Mouse (Mus musculus) lung, embryonic 14.5 days (tissue): ENCODE measurements around the gene 1600014C23Rik. TPM values are rescaled to one million over a fixed set of nuclear protein-coding genes. Genes with fewer than 3 reads are reported as not detected.

Experiments
- ATAC-seq: fragments of 200-750 bp; cut with Nextera tagmentation; 2 replicates; pipeline ENCODE4 v1.8.0; 2017; ENCODE audit warnings: mild to moderate bottlenecking, moderate TSS enrichment, moderate library complexity; ENCODE audit not compliant: insufficient read depth
- DNase-seq: peaks from one replicate; pipeline ENCODE4 v3.0.0-alpha.2; 2015
- H3K27ac ChIP-seq: fragments of 300-500 bp; sonication (generic); 2 replicates; pipeline ENCODE4 v1.5.1; 2014; ENCODE audit warnings: low read depth, mild to moderate bottlenecking, moderate library complexity
- H3K27me3 ChIP-seq: fragments of 300-500 bp; sonication (generic); 2 replicates; pipeline ENCODE4 v1.6.1; 2014; ENCODE audit warnings: low read length, control low read depth; ENCODE audit not compliant: insufficient read depth
- H3K36me3 ChIP-seq: fragments of 300-500 bp; sonication (generic); 2 replicates; pipeline ENCODE4 v1.6.1; 2014; ENCODE audit warnings: control low read depth; ENCODE audit not compliant: insufficient read depth
- H3K4me1 ChIP-seq: fragments of 300-500 bp; sonication (generic); 2 replicates; pipeline ENCODE4 v1.6.1; 2014; ENCODE audit warnings: antibody characterized with exemption, control low read depth; ENCODE audit not compliant: insufficient read depth
- H3K4me2 ChIP-seq: fragments of 300-500 bp; sonication (generic); 2 replicates; pipeline ENCODE4 v1.6.1; 2014; ENCODE audit warnings: mild to moderate bottlenecking
- H3K4me3 ChIP-seq: fragments of 300-500 bp; sonication (generic); 2 replicates; pipeline ENCODE4 v1.5.1; 2014; ENCODE audit warnings: low read depth, low read length
- H3K9ac ChIP-seq: fragments of 300-500 bp; sonication (generic); 2 replicates; pipeline ENCODE4 v1.6.1; 2014
- H3K9me3 ChIP-seq: fragments of 300-500 bp; sonication (generic); 2 replicates; pipeline ENCODE4 v1.6.1; 2016; ENCODE audit warnings: low read depth, low read length, control low read depth
- CTCF ChIP-seq: IDR thresholded peaks from 2 replicates; pipeline ENCODE4 v1.5.1; 2016; ENCODE audit warnings: antibody characterized with exemption, low read depth
- WGBS: fragments of 180-500 bp; shearing (Covaris S2); extraction: QIAGEN DNeasy Blood & Tissue Kit; methylation state at CpG from one replicate; pipeline ENCODE4 v1.1.7; 2014; 5-methylcytosine and 5-hydroxymethylcytosine counted together
- polyA plus RNA-seq: library from polyadenylated mRNA; unstranded; fragments of >200 nt; fragmentation: Nextera tagmentation; extraction: Ambion mirVana; gene quantifications from 2 replicates; pipeline ENCODE4 v1.2.1, GENCODE M21; 2014

Gene 1600014C23Rik
- polyA plus RNA-seq, 1 experiment from 2014 or later = not detected

- Histone ChIP-seq H3K27me3 (no peaks in the 10 kb centered on the region), H3K36me3 (no peaks in the 10 kb centered on the region), H3K27ac (peak overlapping the region; percentile 66), H3K9ac (no peak overlapping the region), H3K9me3 (no peaks in the 10 kb centered on the region), H3K4me1 (peaks cover 19% of the 10 kb centered on the region), H3K4me3 (no peak overlapping the region), H3K4me2 (no peak overlapping the region)
- ATAC-seq = no peak
- WGBS = 27% methylated on average over 6 of the region's 6 CpGs
- DNase-seq = peak; percentile 69
- TF ChIP-seq CTCF = no peak
Observed at GRCm38 (mm10) chr17:45770441-45770840, 36.8 kb upstream of the 1600014C23Rik start.

GRCm38 (mm10) chr17:45769821-45770220, 36.2 kb upstream of the 1600014C23Rik start:
- Histone ChIP-seq H3K36me3 (no peaks in the 10 kb centered on the region), H3K27ac (peak overlapping the region; percentile 0; the same call in 1 of the 2 replicates), H3K9ac (no peak overlapping the region), H3K4me1 (peaks cover 19% of the 10 kb centered on the region), H3K9me3 (no peaks in the 10 kb centered on the region), H3K27me3 (no peaks in the 10 kb centered on the region), H3K4me2 (no peak overlapping the region), H3K4me3 (no peak overlapping the region)
- no peak for ATAC-seq
- TF ChIP-seq CTCF = no peak
- DNase-seq = peak; percentile 43
- 61% methylated on average over 6 of the region's 6 CpGs for WGBS

GRCm38 (mm10) chr17:45767536-45768146, 34.0 kb upstream of the 1600014C23Rik start:
- no peaks in the 10 kb centered on the region for H3K27me3 ChIP-seq
- H3K36me3 ChIP-seq = no peaks in the 10 kb centered on the region
- TF ChIP-seq CTCF = no peak
- H3K4me2 ChIP-seq = peak overlapping the region; percentile 47
- no peak overlapping the region for H3K9ac ChIP-seq
- H3K4me3 ChIP-seq = 0 out of 2 replicates have a peak overlapping the region, but pooled peaks have one; percentile 0
- peaks cover 19% of the 10 kb centered on the region for H3K4me1 ChIP-seq
- WGBS = 27% methylated on average over 9 of the region's 9 CpGs
- H3K9me3 ChIP-seq = no peaks in the 10 kb centered on the region
- ATAC-seq (no peak), DNase-seq (no peak)
- peak overlapping the region; percentile 93 for H3K27ac ChIP-seq

- H3K4me3 ChIP-seq = peak overlapping the region; percentile 0; the same call in 1 of the 2 replicates
- H3K27me3 ChIP-seq = no peaks in the 10 kb centered on the region
- peak overlapping the region; percentile 35 for H3K9ac ChIP-seq
- peaks cover 21% of the 10 kb centered on the region for H3K4me1 ChIP-seq
- no peaks in the 10 kb centered on the region for H3K36me3 ChIP-seq
- peak overlapping the region; percentile 93 for H3K27ac ChIP-seq
- H3K9me3 ChIP-seq = no peaks in the 10 kb centered on the region
- WGBS = 3% methylated on average over 12 of the region's 12 CpGs
- ATAC-seq (peak; percentile 96), DNase-seq (peak; percentile 99)
- H3K4me2 ChIP-seq = peak overlapping the region; percentile 47
- no peak for TF ChIP-seq CTCF
Observed at GRCm38 (mm10) chr17:45766735-45767535, 33.3 kb upstream of the 1600014C23Rik start.

- DNase-seq = no peak
- 74% methylated on average over 3 of the region's 3 CpGs for WGBS
- Histone ChIP-seq H3K4me1 (peaks cover 24% of the 10 kb centered on the region), H3K9me3 (no peaks in the 10 kb centered on the region), H3K4me2 (no peak overlapping the region; the same call in 1 of the 2 replicates), H3K36me3 (no peaks in the 10 kb centered on the region), H3K27ac (peak overlapping the region; percentile 93), H3K9ac (no peak overlapping the region), H3K27me3 (no peaks in the 10 kb centered on the region), H3K4me3 (no peak overlapping the region)
- no peak for TF ChIP-seq CTCF
- ATAC-seq = no peak
Observed at GRCm38 (mm10) chr17:45765914-45766313, 32.3 kb upstream of the 1600014C23Rik start.

GRCm38 (mm10) chr17:45763188-45763587, 29.5 kb upstream of the 1600014C23Rik start:
- H3K27ac ChIP-seq = no peak overlapping the region
- DNase-seq = no peak
- H3K4me1 ChIP-seq = peaks cover 24% of the 10 kb centered on the region
- no peak for TF ChIP-seq CTCF
- H3K27me3 ChIP-seq = no peaks in the 10 kb centered on the region
- WGBS = 72% methylated on average over 8 of the region's 8 CpGs
- no peak overlapping the region for H3K4me3 ChIP-seq
- H3K9ac ChIP-seq = no peak overlapping the region
- no peaks in the 10 kb centered on the region for H3K9me3 ChIP-seq
- no peak overlapping the region for H3K4me2 ChIP-seq
- ATAC-seq = no peak
- H3K36me3 ChIP-seq = no peaks in the 10 kb centered on the region

- DNase-seq (peak; percentile 69), ATAC-seq (no peak)
- Histone ChIP-seq H3K27me3 (no peaks in the 10 kb centered on the region), H3K4me3 (no peak overlapping the region), H3K4me1 (peaks cover 15% of the 10 kb centered on the region), H3K4me2 (no peak overlapping the region), H3K9me3 (no peaks in the 10 kb centered on the region), H3K27ac (no peak overlapping the region), H3K36me3 (no peaks in the 10 kb centered on the region), H3K9ac (no peak overlapping the region)
- WGBS = 40% methylated on average over 3 of the region's 3 CpGs
- TF ChIP-seq CTCF = no peak
Observed at GRCm38 (mm10) chr17:45761902-45762301, 28.3 kb upstream of the 1600014C23Rik start.
